Mouse (Mus musculus) colon, adult 2 months (tissue): ENCODE measurements around the gene Rhox2f. TPM values are rescaled to one million over a fixed set of nuclear protein-coding genes. Genes with fewer than 3 reads are reported as not detected.

ENCODE experiments used
- polyA plus RNA-seq: library from polyadenylated mRNA; depleted of rRNA; stranded (reverse); fragments of >200 nt; gene quantifications from 2 replicates; pipeline ENCODE4 v1.2.3, GENCODE M21; 2012; rRNA removed

Gene Rhox2f
- polyA plus RNA-seq = not detected in 2 replicates

DNA sequence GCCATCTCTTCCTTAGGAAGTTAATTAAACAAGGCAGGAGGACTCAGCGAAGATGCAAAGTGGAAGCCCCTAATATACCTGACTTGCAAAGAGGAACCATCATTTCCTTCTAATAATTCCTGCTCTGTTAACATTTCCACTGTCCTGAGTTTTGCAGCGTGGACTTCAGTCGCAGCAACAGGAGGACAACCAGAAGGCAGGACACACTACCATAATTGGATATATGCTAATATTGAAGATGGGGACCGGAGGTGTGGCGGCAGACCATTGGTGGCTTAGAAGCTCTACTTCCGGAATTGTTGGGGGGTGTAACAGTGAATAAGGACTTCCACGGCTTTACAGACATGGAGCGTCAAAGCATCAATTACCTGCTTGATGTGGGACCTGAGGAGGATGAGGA, at the start of gene Rhox2f:
Gene Rhox2f, plus strand, starts transcription at position 301 of the 400 bp plus-strand sequence.

DNA sequence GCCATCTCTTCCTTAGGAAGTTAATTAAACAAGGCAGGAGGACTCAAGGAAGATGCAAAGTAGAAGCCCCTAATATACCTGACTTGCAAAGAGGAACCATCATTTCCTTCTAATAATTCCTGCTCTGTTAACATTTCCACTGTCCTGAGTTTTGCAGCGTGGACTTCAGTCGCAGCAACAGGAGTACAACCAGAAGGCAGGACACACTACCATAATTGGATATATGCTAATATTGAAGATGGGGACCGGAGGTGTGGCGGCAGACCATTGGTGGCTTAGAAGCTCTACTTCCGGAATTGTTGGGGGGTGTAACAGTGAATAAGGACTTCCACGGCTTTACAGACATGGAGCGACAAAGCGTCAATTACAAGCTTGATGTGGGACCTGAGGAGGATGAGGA, 41.1 kb upstream of the Rhox2f start, which contains the start of gene Rhox2e:
Gene Rhox2e, plus strand, starts transcription at position 301 of the 400 bp plus-strand sequence.

DNA sequence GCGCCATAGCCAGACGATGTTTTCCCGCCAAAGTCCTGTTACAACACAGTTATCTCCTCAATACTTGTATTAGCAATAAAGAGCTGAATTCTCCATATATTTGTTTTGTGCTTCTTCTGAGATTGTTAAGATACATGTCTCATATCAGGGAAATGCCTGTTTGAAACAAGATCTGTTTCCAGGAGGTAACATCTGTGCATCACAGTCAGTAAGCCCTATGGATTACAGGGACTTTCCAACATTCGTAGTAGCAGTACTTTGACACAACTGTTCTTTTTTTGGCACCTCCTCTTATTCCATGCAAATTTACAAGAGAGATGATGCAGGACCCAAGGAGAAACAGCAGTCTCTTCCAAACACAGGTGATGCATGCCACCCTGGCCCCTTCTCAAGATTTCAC, 29.5 kb upstream of the Rhox2f start, which contains the start of gene Rhox3e:
Gene Rhox3e, plus strand, starts transcription at position 301 of the 400 bp plus-strand sequence.

DNA sequence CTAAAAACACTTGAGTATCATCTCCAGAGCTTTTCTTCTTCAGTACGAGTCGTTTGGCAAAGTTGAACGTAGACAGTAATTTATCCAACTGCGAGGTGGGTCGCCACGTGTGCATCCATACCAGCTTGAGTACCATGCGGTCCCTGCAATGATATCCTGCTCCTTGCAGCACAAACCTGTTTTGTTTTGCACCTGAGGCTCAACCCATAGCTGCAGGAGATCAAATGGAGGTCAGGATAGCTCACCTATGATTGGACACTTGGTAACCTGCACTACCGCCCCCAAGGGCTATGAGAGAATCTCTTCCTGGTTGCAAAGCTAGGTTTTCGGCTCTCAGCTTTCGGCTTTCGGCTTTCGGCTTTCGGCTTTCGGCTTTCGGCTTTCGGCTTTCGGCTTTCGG, 14.1 kb upstream of the Rhox2f start, which contains the start of gene Rhox4e:
Gene Rhox4e, plus strand, starts transcription at position 301 of the 400 bp plus-strand sequence.

DNA sequence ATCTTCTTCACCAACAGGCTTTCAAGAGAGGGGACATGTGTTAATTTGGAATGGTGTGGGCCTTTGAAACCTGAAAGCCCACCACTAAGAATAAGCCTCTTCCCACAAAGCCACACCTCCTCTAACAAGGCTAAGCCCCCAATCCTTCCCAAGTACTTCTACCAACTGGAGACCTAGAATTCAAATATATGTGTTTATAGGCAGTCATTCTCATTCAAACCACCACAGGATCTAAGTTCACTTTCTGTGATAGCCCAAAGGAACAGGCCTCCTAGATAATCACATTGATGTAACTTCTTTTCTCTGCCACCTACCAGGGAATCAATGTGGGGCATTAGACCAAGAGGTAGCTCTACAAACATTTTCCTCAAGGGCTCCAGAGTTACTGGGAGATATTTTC, 9.5 kb downstream of the Rhox2f start, which contains the start of gene Rhox3f:
Gene Rhox3f, plus strand, starts transcription at position 301 of the 400 bp plus-strand sequence.

DNA sequence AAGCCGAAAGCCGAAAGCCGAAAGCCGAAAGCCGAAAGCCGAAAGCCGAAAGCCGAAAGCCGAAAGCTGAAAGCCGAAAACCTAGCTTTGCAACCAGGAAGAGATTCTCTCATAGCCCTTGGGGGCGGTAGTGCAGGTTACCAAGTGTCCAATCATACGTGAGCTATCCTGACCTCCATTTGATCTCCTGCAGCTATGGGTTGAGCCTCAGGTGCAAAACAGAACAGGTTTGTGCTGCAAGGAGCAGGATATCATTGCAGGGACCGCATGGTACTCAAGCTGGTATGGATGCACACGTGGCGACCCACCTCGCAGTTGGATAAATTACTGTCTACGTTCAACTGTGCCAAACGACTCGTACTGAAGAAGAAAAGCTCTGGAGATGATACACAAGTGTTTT, 36.4 kb downstream of the Rhox2f start, which contains the start of gene Rhox4f:
Gene Rhox4f, minus strand, starts transcription at position 101 of the 400 bp plus-strand sequence.

Other genes with a start within 250 kb of the Rhox2f start
- not detected in 2 replicates for gene Rhox3a2, start 191.4 kb upstream of the Rhox2f start, polyA plus RNA-seq
- not detected in 2 replicates for gene Rhox4a2, start 180.6 kb upstream of the Rhox2f start, polyA plus RNA-seq
- not detected in 2 replicates for gene Rhox2b, start 159.3 kb upstream of the Rhox2f start, polyA plus RNA-seq
- gene Rhox4b, start 138.9 kb upstream of the Rhox2f start, polyA plus RNA-seq = not detected in 2 replicates
- gene Rhox2c, start 117.7 kb upstream of the Rhox2f start, polyA plus RNA-seq = not detected in 2 replicates
- gene Rhox3c, start 112.8 kb upstream of the Rhox2f start, polyA plus RNA-seq = not detected in 2 replicates
- gene Rhox4c, start 91.1 kb upstream of the Rhox2f start, polyA plus RNA-seq = not detected in 2 replicates
- gene Rhox2d, start 78.0 kb upstream of the Rhox2f start, polyA plus RNA-seq = not detected in 2 replicates
- gene Rhox4d, start 57.0 kb upstream of the Rhox2f start, polyA plus RNA-seq = not detected in 2 replicates
- not detected in 2 replicates for gene Rhox2e, start 41.0 kb upstream of the Rhox2f start, polyA plus RNA-seq
- not detected in 2 replicates for gene Rhox3e, start 29.4 kb upstream of the Rhox2f start, polyA plus RNA-seq
- gene Rhox4e, start 14.0 kb upstream of the Rhox2f start, polyA plus RNA-seq = not detected in 2 replicates
- not detected in 2 replicates for gene Rhox3f, start 9.6 kb downstream of the Rhox2f start, polyA plus RNA-seq
- not detected in 2 replicates for gene Rhox4f, start 36.3 kb downstream of the Rhox2f start, polyA plus RNA-seq
- gene Rhox3g, start 57.2 kb downstream of the Rhox2f start, polyA plus RNA-seq = not detected in 2 replicates
- not detected in 2 replicates for gene Rhox2g, start 72.1 kb downstream of the Rhox2f start, polyA plus RNA-seq
- not detected in 2 replicates for gene Rhox4g, start 79.9 kb downstream of the Rhox2f start, polyA plus RNA-seq
- gene Rhox3h, start 97.4 kb downstream of the Rhox2f start, polyA plus RNA-seq = not detected in 2 replicates
- gene Rhox2h, start 101.9 kb downstream of the Rhox2f start, polyA plus RNA-seq = not detected in 2 replicates
- 0.21 TPM in 1 of 2 replicates, not detected in the other for gene Rhox5, start 233.4 kb downstream of the Rhox2f start, polyA plus RNA-seq